Mouse (Mus musculus) ES-Bruce4 (cell line): ENCODE measurements around the gene Col9a2. TPM values are rescaled to one million over a fixed set of nuclear protein-coding genes. Genes with fewer than 3 reads are reported as not detected.
"Not testable (repeated sequence)": the region's sequence is repeated elsewhere in the genome, so short reads cannot be mapped to it uniquely, and the experiment has no call there.

ENCODE experiments used
- H3K27ac ChIP-seq: 2 replicates; pipeline ENCODE4 v1.5.1; 2012; ENCODE audit warnings: low read length, inconsistent platforms; ENCODE audit not compliant: insufficient read depth
- H3K27me3 ChIP-seq: 2 replicates; pipeline ENCODE4 v1.6.1; 2012; ENCODE audit warnings: mild to moderate bottlenecking, low read length, inconsistent platforms; ENCODE audit not compliant: control insufficient read depth, poor library complexity, insufficient read depth, severe bottlenecking
- H3K36me3 ChIP-seq: 2 replicates; pipeline ENCODE4 v1.6.1; 2012; ENCODE audit warnings: inconsistent platforms, mild to moderate bottlenecking, low read length, moderate library complexity; ENCODE audit not compliant: control insufficient read depth, poor library complexity, insufficient read depth, severe bottlenecking
- H3K4me1 ChIP-seq: one replicate; pipeline ENCODE4 v1.8.1; 2011; ENCODE audit warnings: low read length; ENCODE audit not compliant: control insufficient read depth, insufficient read depth
- H3K4me3 ChIP-seq: 2 replicates; pipeline ENCODE4 v1.5.1; 2011; ENCODE audit warnings: low read depth, mild to moderate bottlenecking, low read length
- H3K9ac ChIP-seq: 2 replicates; pipeline ENCODE4 v1.6.1; 2012; ENCODE audit warnings: low read depth, mild to moderate bottlenecking, inconsistent platforms; ENCODE audit not compliant: poor library complexity, severe bottlenecking
- H3K9me3 ChIP-seq: replicated peaks from 2 replicates; pipeline ENCODE4 v1.6.1; 2012; ENCODE audit warnings: mild to moderate bottlenecking, low read length, inconsistent platforms; ENCODE audit not compliant: control insufficient read depth, poor library complexity, insufficient read depth, severe bottlenecking
- CTCF ChIP-seq: IDR thresholded peaks from one replicate; pipeline ENCODE4 v1.8.1; 2011; ENCODE audit warnings: low read depth, low read length
- EP300 ChIP-seq: IDR thresholded peaks from 2 replicates; pipeline ENCODE4 v1.6.1; 2011; ENCODE audit warnings: low read depth, low read length; ENCODE audit not compliant: insufficient read depth
- POLR2A ChIP-seq: IDR thresholded peaks from one replicate; pipeline ENCODE4 v1.8.1; 2011; ENCODE audit warnings: low read length; ENCODE audit not compliant: insufficient read depth
- polyA plus RNA-seq: library from polyadenylated mRNA; stranded (reverse); fragments of >200 nt; gene quantifications from 2 replicates; pipeline ENCODE4 v1.2.4, GENCODE M21; 2011; ENCODE audit warnings: low read depth; ENCODE audit not compliant: missing spikeins, insufficient read depth, insufficient read length

The Col9a2 gene
- polyA plus RNA-seq, 1 experiment: 5.8 TPM

- Histone ChIP-seq H3K9me3 (no peaks in the 10 kb centered on the region), H3K36me3 (peaks cover 4% of the 10 kb centered on the region), H3K9ac (no peak overlapping the region), H3K4me3 (no peak overlapping the region), H3K27ac (no peak overlapping the region), H3K4me1 (no peaks in the 10 kb centered on the region), H3K27me3 (no peaks in the 10 kb centered on the region)
- TF ChIP-seq POLR2A (no peak), EP300 (no peak), CTCF (no peak)
These were observed 17.8 kb downstream of the Col9a2 start for GRCm38 (mm10) chr4:121057032-121057431.

GRCm38 (mm10) chr4:121059218-121059617, 20.0 kb downstream of the Col9a2 start:
- H3K4me1 ChIP-seq, H3K9ac ChIP-seq, H3K27me3 ChIP-seq, H3K4me3 ChIP-seq, H3K27ac ChIP-seq, H3K36me3 ChIP-seq, H3K9me3 ChIP-seq: not testable (repeated sequence)

DNA sequence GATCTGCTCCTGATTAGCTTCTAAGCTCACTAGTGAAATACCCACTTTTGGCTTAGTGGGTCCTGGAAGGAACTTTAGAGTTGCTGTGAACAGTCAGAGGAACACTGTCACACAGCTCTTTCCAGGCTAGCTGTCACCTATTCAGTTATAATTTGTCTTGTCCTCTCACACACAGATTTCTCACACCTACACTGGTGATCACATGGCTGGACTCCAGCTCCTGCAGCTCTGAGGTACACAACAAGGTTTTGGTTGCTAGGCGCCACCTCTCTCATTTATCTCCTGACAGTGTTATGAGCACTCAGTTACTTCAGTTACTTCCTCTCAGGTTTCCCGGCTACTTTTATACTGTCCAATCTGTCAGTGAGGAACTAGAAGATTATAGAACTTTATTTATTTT, 26.2 kb downstream of the Col9a2 start:
- TF ChIP-seq EP300 (no peak), POLR2A (no peak), CTCF (no peak)
- H3K4me3 ChIP-seq: no peak overlapping the region
- peaks cover 10% of the 10 kb centered on the region for H3K36me3 ChIP-seq
- no peaks in the 10 kb centered on the region for H3K4me1 ChIP-seq
- H3K27me3 ChIP-seq: no peaks in the 10 kb centered on the region
- no peaks in the 10 kb centered on the region for H3K9me3 ChIP-seq
- H3K9ac ChIP-seq: no peak overlapping the region
- H3K27ac ChIP-seq: no peak overlapping the region

DNA sequence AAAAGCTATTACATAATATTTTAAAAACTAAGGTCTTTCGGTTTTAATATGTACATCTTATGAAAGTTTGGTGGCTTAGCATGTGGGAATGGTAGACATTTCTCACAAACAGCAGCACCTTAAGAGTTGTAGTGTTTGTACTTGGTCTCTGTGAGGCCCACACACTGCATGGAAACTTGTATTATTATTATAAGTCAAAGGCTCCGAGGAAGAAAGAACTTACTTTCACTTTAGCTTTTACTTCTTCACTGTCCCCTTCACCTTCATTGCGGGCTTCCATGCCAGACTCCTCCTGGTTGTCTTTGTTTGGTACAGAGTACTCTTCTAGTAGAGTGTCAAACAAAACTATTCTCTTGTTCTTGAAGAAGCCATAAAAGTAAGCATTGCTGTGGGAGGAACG, 35.1 kb downstream of the Col9a2 start:
- Histone ChIP-seq H3K9ac (no peak overlapping the region), H3K27me3 (no peaks in the 10 kb centered on the region), H3K4me1 (no peaks in the 10 kb centered on the region), H3K27ac (no peak overlapping the region), H3K4me3 (no peak overlapping the region), H3K36me3 (peaks cover 16% of the 10 kb centered on the region), H3K9me3 (no peaks in the 10 kb centered on the region)
- TF ChIP-seq EP300: no peak
- no peak for TF ChIP-seq CTCF
- TF ChIP-seq POLR2A: no peak

DNA sequence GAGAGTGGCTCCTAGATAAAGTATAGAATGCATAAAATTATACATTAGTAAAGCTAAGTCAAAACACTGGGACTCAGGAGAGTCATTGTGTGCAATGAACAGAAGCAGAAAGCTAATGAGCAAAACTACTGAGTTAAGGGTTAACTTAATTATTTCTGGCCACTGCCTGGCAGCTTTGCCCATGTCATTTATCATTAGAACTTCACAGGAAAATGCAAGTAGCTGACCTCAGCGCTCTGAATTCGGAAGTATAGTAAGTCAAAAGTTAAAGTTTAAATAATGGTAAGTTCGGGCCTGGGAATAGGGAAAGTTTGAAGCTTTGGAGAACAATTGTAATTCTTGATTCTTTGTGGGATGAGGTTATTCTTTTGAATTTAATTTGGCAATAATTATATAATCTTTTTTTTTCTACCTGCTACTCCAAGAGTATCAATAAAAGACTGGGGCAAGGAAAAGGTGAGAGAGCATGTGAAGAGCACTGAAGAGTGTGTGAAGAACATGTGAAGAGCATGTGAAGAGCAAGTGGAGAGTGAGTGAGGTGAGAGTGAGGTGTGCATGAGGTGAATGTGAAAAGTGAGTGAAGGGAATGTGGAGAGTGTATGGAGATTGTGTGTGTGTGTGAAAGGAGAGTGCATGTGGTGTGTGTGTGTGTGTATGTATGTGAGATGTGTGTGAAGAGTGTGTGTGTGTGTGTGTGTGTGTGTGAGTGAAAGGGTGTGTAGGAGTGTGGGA, 38.9 kb downstream of the Col9a2 start:
- Histone ChIP-seq H3K4me1 (no peaks in the 10 kb centered on the region), H3K27ac (no peak overlapping the region), H3K27me3 (no peaks in the 10 kb centered on the region), H3K9ac (no peak overlapping the region), H3K4me3 (no peak overlapping the region), H3K36me3 (peaks cover 26% of the 10 kb centered on the region), H3K9me3 (no peaks in the 10 kb centered on the region)
- TF ChIP-seq CTCF (no peak), EP300 (no peak), POLR2A (no peak)

GRCm38 (mm10) chr4:121080395-121080794, 41.2 kb downstream of the Col9a2 start:
- Histone ChIP-seq H3K27me3 (no peaks in the 10 kb centered on the region), H3K27ac (no peak overlapping the region), H3K36me3 (peaks cover 19% of the 10 kb centered on the region), H3K4me3 (no peak overlapping the region), H3K9me3 (no peaks in the 10 kb centered on the region), H3K4me1 (no peaks in the 10 kb centered on the region), H3K9ac (no peak overlapping the region)
- TF ChIP-seq POLR2A (no peak), EP300 (no peak), CTCF (no peak)
